Mouse (Mus musculus) lung, embryonic 14.5 days (tissue): ENCODE data around the gene Xaf1. TPM values are rescaled to one million over a fixed set of nuclear protein-coding genes. Genes with fewer than 3 reads are reported as not detected.

Experiments
- ATAC-seq: fragments of 200-750 bp; cut with Nextera tagmentation; 2 replicates; pipeline ENCODE4 v1.8.0; 2017; ENCODE audit warnings: mild to moderate bottlenecking, moderate TSS enrichment, moderate library complexity; ENCODE audit not compliant: insufficient read depth
- DNase-seq: peaks from one replicate; pipeline ENCODE4 v3.0.0-alpha.2; 2015
- H3K27ac ChIP-seq: fragments of 300-500 bp; sonication (generic); 2 replicates; pipeline ENCODE4 v1.5.1; 2014; ENCODE audit warnings: low read depth, mild to moderate bottlenecking, moderate library complexity
- H3K27me3 ChIP-seq: fragments of 300-500 bp; sonication (generic); 2 replicates; pipeline ENCODE4 v1.6.1; 2014; ENCODE audit warnings: low read length, control low read depth; ENCODE audit not compliant: insufficient read depth
- H3K36me3 ChIP-seq: fragments of 300-500 bp; sonication (generic); 2 replicates; pipeline ENCODE4 v1.6.1; 2014; ENCODE audit warnings: control low read depth; ENCODE audit not compliant: insufficient read depth
- H3K4me1 ChIP-seq: fragments of 300-500 bp; sonication (generic); 2 replicates; pipeline ENCODE4 v1.6.1; 2014; ENCODE audit warnings: antibody characterized with exemption, control low read depth; ENCODE audit not compliant: insufficient read depth
- H3K4me2 ChIP-seq: fragments of 300-500 bp; sonication (generic); 2 replicates; pipeline ENCODE4 v1.6.1; 2014; ENCODE audit warnings: mild to moderate bottlenecking
- H3K4me3 ChIP-seq: fragments of 300-500 bp; sonication (generic); 2 replicates; pipeline ENCODE4 v1.5.1; 2014; ENCODE audit warnings: low read depth, low read length
- H3K9ac ChIP-seq: fragments of 300-500 bp; sonication (generic); 2 replicates; pipeline ENCODE4 v1.6.1; 2014
- H3K9me3 ChIP-seq: fragments of 300-500 bp; sonication (generic); 2 replicates; pipeline ENCODE4 v1.6.1; 2016; ENCODE audit warnings: low read depth, low read length, control low read depth
- CTCF ChIP-seq: IDR thresholded peaks from 2 replicates; pipeline ENCODE4 v1.5.1; 2016; ENCODE audit warnings: antibody characterized with exemption, low read depth
- WGBS: fragments of 180-500 bp; shearing (Covaris S2); extraction: QIAGEN DNeasy Blood & Tissue Kit; methylation state at CpG from one replicate; pipeline ENCODE4 v1.1.7; 2014; 5-methylcytosine and 5-hydroxymethylcytosine counted together
- polyA plus RNA-seq: library from polyadenylated mRNA; unstranded; fragments of >200 nt; fragmentation: Nextera tagmentation; extraction: Ambion mirVana; gene quantifications from 2 replicates; pipeline ENCODE4 v1.2.1, GENCODE M21; 2014

Gene Xaf1
- polyA plus RNA-seq, 1 experiment from 2014 or later = 2.8 TPM

DNA sequence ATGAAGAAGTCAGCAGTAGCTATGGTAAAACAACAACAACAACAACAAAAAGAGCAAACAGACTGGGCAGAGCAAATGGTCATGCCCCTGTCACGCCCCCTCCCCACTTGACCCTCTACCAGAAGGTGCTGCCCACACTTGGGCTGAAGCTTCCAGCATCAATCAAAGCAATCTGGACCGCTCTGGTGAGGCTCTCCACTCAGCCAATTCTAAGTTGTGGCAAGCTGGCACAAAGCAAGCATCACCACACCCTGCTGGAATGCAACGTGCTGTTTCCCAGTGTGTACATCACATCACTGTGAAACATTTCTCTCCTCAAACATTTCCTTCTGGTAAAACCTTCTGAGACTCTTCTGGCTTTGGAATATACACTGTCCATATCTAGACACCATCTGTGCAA is 28.1 kb upstream of the Xaf1 start:
- no peaks in the 10 kb centered on the region for H3K4me1 ChIP-seq
- no peak for TF ChIP-seq CTCF

DNA sequence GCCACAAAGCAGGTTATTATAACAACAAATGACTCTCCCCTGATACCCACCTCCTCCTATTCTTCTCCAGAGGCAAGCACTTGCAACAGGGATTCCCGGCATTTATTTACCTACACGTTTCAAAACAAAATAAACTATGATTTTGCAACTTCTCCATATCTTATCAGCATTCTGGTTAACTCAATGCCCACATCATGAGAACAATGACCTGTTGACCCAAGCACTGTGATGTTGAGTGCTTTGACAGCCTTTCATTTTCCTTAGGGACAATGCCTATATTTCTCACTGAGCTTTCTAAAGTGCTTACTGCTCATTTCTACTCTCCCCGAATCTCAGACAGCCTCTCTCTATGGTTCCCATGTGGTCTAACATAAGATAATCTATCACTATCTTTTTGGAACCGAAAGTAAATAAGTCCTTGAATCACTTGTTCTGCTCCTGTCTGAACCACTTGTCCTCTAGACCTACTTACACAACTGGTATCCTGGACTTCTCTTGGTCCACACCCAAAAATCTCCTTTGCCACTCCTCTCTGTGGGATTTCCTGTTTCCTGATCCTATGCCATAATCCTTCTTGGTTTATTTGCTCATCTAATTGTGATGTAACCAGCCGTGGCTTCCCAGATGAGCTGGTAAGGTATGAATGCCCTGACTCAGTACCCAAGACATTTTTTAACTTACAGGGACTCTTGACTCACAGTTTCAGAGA is 20.1 kb upstream of the Xaf1 start:
- H3K27ac ChIP-seq = no peak overlapping the region
- WGBS = 53% methylated on average over 5 of the region's 5 CpGs
- ATAC-seq = no peak

More for the DNA sequence above, 28.1 kb upstream of the Xaf1 start:
- Histone ChIP-seq H3K27ac (no peak overlapping the region), H3K27me3 (no peaks in the 10 kb centered on the region; the same call in 1 of the 2 replicates), H3K36me3 (no peaks in the 10 kb centered on the region), H3K4me2 (no peak overlapping the region), H3K9me3 (no peaks in the 10 kb centered on the region), H3K4me3 (no peak overlapping the region), H3K9ac (no peak overlapping the region)
- WGBS = 38% methylated on average over 3 of the region's 3 CpGs
- no peak for DNase-seq
- ATAC-seq = no peak

DNA sequence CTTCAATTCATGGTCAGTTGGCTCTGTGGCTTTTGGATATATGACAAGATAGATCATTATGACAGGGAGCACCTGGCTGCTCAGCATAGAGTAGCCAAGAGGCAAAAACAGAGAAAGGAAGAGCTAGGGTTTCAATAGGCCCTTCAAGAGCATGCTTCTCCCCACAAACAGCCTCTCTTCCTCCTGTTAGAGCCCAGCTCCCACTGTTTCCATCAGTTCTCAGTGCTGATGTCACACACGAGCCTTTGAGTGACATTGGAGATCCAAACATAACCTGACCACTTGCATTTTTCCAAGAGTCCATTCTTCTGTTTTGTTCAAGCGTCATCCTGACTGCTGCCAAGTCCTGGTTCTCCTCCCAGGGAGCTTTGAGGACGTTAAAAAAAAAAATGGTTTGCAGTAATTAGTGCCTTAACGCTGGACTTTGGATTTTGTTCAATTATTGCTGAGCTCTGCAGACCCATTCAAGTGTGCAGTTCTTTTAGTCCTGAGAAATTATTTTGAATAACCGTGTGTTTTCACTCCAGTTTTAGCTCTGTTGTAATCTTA is 19.5 kb upstream of the Xaf1 start:
- WGBS = 49% methylated on average over 5 of the region's 5 CpGs
- no peak overlapping the region for H3K4me3 ChIP-seq
- H3K4me2 ChIP-seq = no peak overlapping the region
- no peaks in the 10 kb centered on the region for H3K4me1 ChIP-seq
- H3K27ac ChIP-seq = no peak overlapping the region
- no peaks in the 10 kb centered on the region for H3K9me3 ChIP-seq
- H3K36me3 ChIP-seq = no peaks in the 10 kb centered on the region
- H3K27me3 ChIP-seq = no peaks in the 10 kb centered on the region
- no peak for TF ChIP-seq CTCF
- ATAC-seq = no peak
- no peak overlapping the region for H3K9ac ChIP-seq
- no peak for DNase-seq

More for the DNA sequence above, 20.1 kb upstream of the Xaf1 start:
- no peaks in the 10 kb centered on the region for H3K27me3 ChIP-seq
- H3K9ac ChIP-seq = no peak overlapping the region
- H3K4me1 ChIP-seq = no peaks in the 10 kb centered on the region
- H3K4me3 ChIP-seq = no peak overlapping the region
- H3K9me3 ChIP-seq = no peaks in the 10 kb centered on the region
- no peak for TF ChIP-seq CTCF
- H3K4me2 ChIP-seq = no peak overlapping the region
- no peak for DNase-seq
- H3K36me3 ChIP-seq = no peaks in the 10 kb centered on the region

DNA sequence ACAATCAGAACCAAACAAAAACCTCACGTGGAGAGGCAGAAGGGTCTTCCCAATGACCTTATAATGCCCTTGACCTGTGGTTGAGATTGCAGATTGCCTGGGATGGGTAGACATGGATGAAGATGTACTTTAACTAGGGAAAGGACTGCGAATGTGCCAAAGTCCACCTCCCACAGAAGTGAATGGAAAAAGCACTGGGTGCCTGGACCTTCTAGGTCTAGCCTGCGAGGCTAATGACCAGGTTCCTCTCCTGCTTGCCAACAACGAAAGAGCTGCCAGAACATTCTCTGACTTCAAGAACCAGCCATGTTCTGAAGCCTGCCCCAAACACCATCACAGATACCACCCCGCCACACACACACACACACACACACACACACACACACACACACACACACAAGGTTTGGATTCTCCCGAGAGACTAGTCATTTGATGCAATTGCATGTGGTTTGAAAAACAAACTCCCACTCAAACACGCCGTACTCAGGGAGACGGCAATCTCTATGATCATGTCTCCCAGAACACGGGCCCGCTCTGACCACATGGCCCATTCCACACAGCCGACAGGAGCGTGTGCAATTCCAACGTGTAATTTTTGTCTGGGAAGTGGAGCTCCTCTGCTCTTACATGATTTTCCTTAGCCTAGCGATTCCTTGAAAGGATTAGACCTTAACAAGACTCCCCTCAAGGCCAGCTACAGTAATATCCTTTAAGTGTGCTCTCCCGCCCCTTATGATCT is 17.8 kb upstream of the Xaf1 start:
- ATAC-seq (no peak), DNase-seq (no peak)
- Histone ChIP-seq H3K9ac (no peak overlapping the region), H3K4me1 (no peaks in the 10 kb centered on the region), H3K9me3 (no peaks in the 10 kb centered on the region), H3K27ac (no peak overlapping the region), H3K4me3 (no peak overlapping the region), H3K36me3 (no peaks in the 10 kb centered on the region), H3K4me2 (no peak overlapping the region), H3K27me3 (no peaks in the 10 kb centered on the region)
- WGBS = 83% methylated on average over 16 of the region's 16 CpGs
- no peak for TF ChIP-seq CTCF

DNA sequence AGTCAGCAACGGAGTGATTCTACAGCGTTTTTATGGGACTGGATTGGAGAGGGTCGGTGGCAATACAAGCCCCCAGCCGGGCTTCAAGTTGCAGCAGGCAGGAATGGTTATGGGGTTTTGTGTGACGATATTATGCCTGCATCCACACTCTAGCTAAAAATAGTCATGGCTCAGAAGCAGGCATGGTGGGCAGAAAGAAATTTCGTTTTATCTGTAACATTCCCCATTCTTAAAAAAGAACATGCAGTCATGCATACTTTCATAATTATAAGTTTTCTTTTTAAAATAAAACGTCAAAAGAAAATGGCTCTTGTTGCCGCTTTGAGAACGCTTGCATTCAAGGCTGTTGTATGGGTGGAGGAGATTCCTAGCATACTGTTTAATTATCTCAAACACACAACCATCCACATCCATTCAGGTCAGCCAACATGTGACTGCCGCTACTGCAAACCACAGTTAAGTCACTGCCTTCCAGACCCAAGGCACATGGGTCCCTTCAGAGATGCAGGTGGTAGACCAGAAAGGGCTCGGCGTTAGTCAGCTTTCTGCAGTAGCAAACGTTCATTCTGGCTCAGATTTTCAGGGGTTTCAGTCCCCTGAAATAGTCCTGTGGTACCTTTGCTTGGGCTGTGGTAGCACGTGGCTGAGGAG is 16.8 kb upstream of the Xaf1 start:
- WGBS = 74% methylated on average over 14 of the region's 14 CpGs

DNA sequence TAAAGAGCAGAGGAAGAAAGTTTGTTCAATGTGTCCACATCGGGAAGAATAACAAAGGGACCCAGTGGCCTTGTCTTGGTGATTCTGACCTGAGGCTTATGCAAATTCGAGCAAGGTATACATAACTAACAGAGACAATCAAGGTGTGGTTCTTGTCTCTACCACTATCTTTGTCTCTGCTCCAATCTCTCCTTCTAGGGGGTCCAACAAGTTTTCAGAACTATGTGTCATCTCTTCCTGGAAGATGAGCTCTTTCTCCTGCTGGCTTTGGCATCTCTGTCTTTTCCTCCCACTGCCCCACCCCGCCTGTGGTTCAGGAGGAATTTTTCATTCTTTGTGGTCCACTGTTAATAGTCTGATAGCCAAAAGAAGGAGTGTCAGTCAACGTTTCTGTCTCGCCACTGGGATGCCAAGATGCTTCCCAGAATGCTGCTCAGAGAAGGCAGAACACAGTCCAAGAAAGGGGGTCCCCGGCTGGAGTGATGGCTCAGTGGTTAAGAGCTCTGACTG is 15.4 kb upstream of the Xaf1 start:
- ATAC-seq = no peak
- Histone ChIP-seq H3K4me3 (no peak overlapping the region), H3K4me2 (no peak overlapping the region), H3K27ac (no peak overlapping the region), H3K9me3 (no peaks in the 10 kb centered on the region), H3K36me3 (no peaks in the 10 kb centered on the region), H3K4me1 (no peaks in the 10 kb centered on the region), H3K9ac (no peak overlapping the region), H3K27me3 (no peaks in the 10 kb centered on the region)
- no peak for TF ChIP-seq CTCF
- 68% methylated on average over 6 of the region's 6 CpGs for WGBS
- no peak for DNase-seq

More for the DNA sequence above, 16.8 kb upstream of the Xaf1 start:
- H3K4me3 ChIP-seq = no peak overlapping the region
- no peaks in the 10 kb centered on the region for H3K9me3 ChIP-seq
- no peak overlapping the region for H3K27ac ChIP-seq
- no peaks in the 10 kb centered on the region for H3K36me3 ChIP-seq
- no peak for DNase-seq
- no peak for TF ChIP-seq CTCF
- no peaks in the 10 kb centered on the region for H3K4me1 ChIP-seq
- H3K27me3 ChIP-seq = no peaks in the 10 kb centered on the region
- H3K9ac ChIP-seq = no peak overlapping the region
- no peak for ATAC-seq
- H3K4me2 ChIP-seq = no peak overlapping the region
